Mouse (Mus musculus): Measurements from ENCODE around the gene Acot11. TPM values are rescaled to one million over a fixed set of nuclear protein-coding genes. Genes with fewer than 3 reads are reported as not detected.
A peak's percentile ranks its signal among the peaks of the same experiment; 100 is the strongest.

The Acot11 gene
- 10 to 100 TPM; 27.5 to 48.6 TPM for total RNA-seq (2021)
- polyA plus RNA-seq (2012; rRNA removed), result 16.4 and 25.2 TPM in 2 replicates
- long read RNA-seq, full-length matches to known transcripts, result 8 of 14 reads
- long read RNA-seq, partial matches to known transcripts, result 1 of 14 reads
- long read RNA-seq, other reads (novel, unspliced or antisense), result 5 of 14 reads

GRCm38 (mm10) chr4:106804910-106805274, at the start of gene Acot11:
Acot11 (minus strand) TSS chr4:106804998.
- H3K9ac ChIP-seq (ENCODE audit: low read depth, low read length), result peak within 1 kb of the TSS; percentile 22
- H3K27me3 ChIP-seq (ENCODE audit: control insufficient read depth, insufficient read depth, low read length), result no peaks in the 10 kb centered on the region
- WGBS, result 3% methylated on average over 23 of the region's 23 CpGs
- TF ChIP-seq CTCF (IDR thresholded peaks at IDR 0.05) (no peak), EP300 (IDR thresholded peaks at IDR 0.05; ENCODE audit: insufficient read depth, low read depth, low read length) (no peak), POLR2A (IDR thresholded peaks at IDR 0.05; ENCODE audit: insufficient read depth, low read depth, low read length) (no peak)
- no peaks in the 10 kb centered on the region for H3K79me2 ChIP-seq (replicated peaks; ENCODE audit: control insufficient read depth, insufficient read depth, low read length)
- no peaks in the 10 kb centered on the region for H3K36me3 ChIP-seq (ENCODE audit: control insufficient read depth, insufficient read depth, low read length)
- H3K27ac ChIP-seq, result peak within 1 kb of the TSS; percentile 29; the same call in 1 of the 2 replicates
- H3K4me3 ChIP-seq, result peak within 1 kb of the TSS; percentile 45
- intact Hi-C loops (cut with DNase I), result loop anchor here (5.0 kb wide), 1 partner anchor 357 kb away; no protein-coding TSS in a partner anchor
- DNase-seq, result peak; percentile 75 to 76
- no peaks in the 10 kb centered on the region for H3K4me1 ChIP-seq (ENCODE audit: control insufficient read depth, insufficient read depth, low read length)

GRCm38 (mm10) chr4:106848290-106849092, 43.7 kb upstream of the Acot11 start:
- H3K79me2 ChIP-seq (replicated peaks; ENCODE audit: control insufficient read depth, insufficient read depth, low read length), result no peaks in the 10 kb centered on the region
- TF ChIP-seq CTCF (IDR thresholded peaks at IDR 0.05), result no peak
- no peak for TF ChIP-seq POLR2A (IDR thresholded peaks at IDR 0.05; ENCODE audit: insufficient read depth, low read depth, low read length)
- no peak for TF ChIP-seq EP300 (IDR thresholded peaks at IDR 0.05; ENCODE audit: insufficient read depth, low read depth, low read length)
- H3K36me3 ChIP-seq (ENCODE audit: control insufficient read depth, insufficient read depth, low read length), result no peaks in the 10 kb centered on the region
- intact Hi-C loops (cut with DNase I), result no loop called here
- 41% methylated on average over 12 of the region's 12 CpGs for WGBS
- H3K27ac ChIP-seq, result peak overlapping the region; percentile 57
- H3K4me1 ChIP-seq (ENCODE audit: control insufficient read depth, insufficient read depth, low read length), result peaks cover 10% of the 10 kb centered on the region
- H3K9ac ChIP-seq (ENCODE audit: low read depth, low read length), result peak overlapping the region; percentile 4; the same call in 1 of the 2 replicates
- H3K27me3 ChIP-seq (ENCODE audit: control insufficient read depth, insufficient read depth, low read length), result no peaks in the 10 kb centered on the region
- H3K4me3 ChIP-seq, result no peak overlapping the region
- peak; percentile 31 to 34 for DNase-seq

GRCm38 (mm10) chr4:106847591-106848289, 42.9 kb upstream of the Acot11 start:
- Histone ChIP-seq H3K9ac (ENCODE audit: low read depth, low read length) (peak overlapping the region; percentile 4; the same call in 1 of the 2 replicates), H3K27ac (peak overlapping the region; percentile 57), H3K36me3 (ENCODE audit: control insufficient read depth, insufficient read depth, low read length) (no peaks in the 10 kb centered on the region), H3K79me2 (replicated peaks; ENCODE audit: control insufficient read depth, insufficient read depth, low read length) (no peaks in the 10 kb centered on the region), H3K27me3 (ENCODE audit: control insufficient read depth, insufficient read depth, low read length) (no peaks in the 10 kb centered on the region), H3K4me3 (no peak overlapping the region), H3K4me1 (ENCODE audit: control insufficient read depth, insufficient read depth, low read length) (peaks cover 10% of the 10 kb centered on the region)
- 30% methylated on average over 9 of the region's 9 CpGs for WGBS
- TF ChIP-seq CTCF (IDR thresholded peaks at IDR 0.05) (no peak), POLR2A (IDR thresholded peaks at IDR 0.05; ENCODE audit: insufficient read depth, low read depth, low read length) (no peak), EP300 (IDR thresholded peaks at IDR 0.05; ENCODE audit: insufficient read depth, low read depth, low read length) (no peak)
- intact Hi-C loops (cut with DNase I), result no loop called here
- DNase-seq, result peak; percentile 61 to 72

GRCm38 (mm10) chr4:106842561-106842960, 37.8 kb upstream of the Acot11 start:
- Histone ChIP-seq H3K36me3 (ENCODE audit: control insufficient read depth, insufficient read depth, low read length) (no peaks in the 10 kb centered on the region), H3K4me1 (ENCODE audit: control insufficient read depth, insufficient read depth, low read length) (peaks cover 4% of the 10 kb centered on the region), H3K4me3 (no peak overlapping the region), H3K27ac (no peak overlapping the region), H3K79me2 (replicated peaks; ENCODE audit: control insufficient read depth, insufficient read depth, low read length) (no peaks in the 10 kb centered on the region), H3K9ac (ENCODE audit: low read depth, low read length) (no peak overlapping the region), H3K27me3 (ENCODE audit: control insufficient read depth, insufficient read depth, low read length) (no peaks in the 10 kb centered on the region)
- intact Hi-C loops (cut with DNase I), result no loop called here
- TF ChIP-seq CTCF (IDR thresholded peaks at IDR 0.05), result no peak
- TF ChIP-seq POLR2A (IDR thresholded peaks at IDR 0.05; ENCODE audit: insufficient read depth, low read depth, low read length), result no peak
- no peak for TF ChIP-seq EP300 (IDR thresholded peaks at IDR 0.05; ENCODE audit: insufficient read depth, low read depth, low read length)
- 86% methylated on average over 8 of the region's 8 CpGs for WGBS
- no peak for DNase-seq

- intact Hi-C loops (cut with DNase I), result no loop called here
- Histone ChIP-seq H3K4me3 (no peak overlapping the region), H3K36me3 (ENCODE audit: control insufficient read depth, insufficient read depth, low read length) (no peaks in the 10 kb centered on the region), H3K4me1 (ENCODE audit: control insufficient read depth, insufficient read depth, low read length) (peaks cover 3% of the 10 kb centered on the region; the same call in 1 of the 2 replicates), H3K27me3 (ENCODE audit: control insufficient read depth, insufficient read depth, low read length) (no peaks in the 10 kb centered on the region), H3K27ac (no peak overlapping the region), H3K79me2 (replicated peaks; ENCODE audit: control insufficient read depth, insufficient read depth, low read length) (no peaks in the 10 kb centered on the region), H3K9ac (ENCODE audit: low read depth, low read length) (no peak overlapping the region)
- DNase-seq, result no peak
- WGBS, result 77% methylated on average over 7 of the region's 7 CpGs
- no peak for TF ChIP-seq CTCF (IDR thresholded peaks at IDR 0.05)
- TF ChIP-seq EP300 (IDR thresholded peaks at IDR 0.05; ENCODE audit: insufficient read depth, low read depth, low read length), result no peak
- TF ChIP-seq POLR2A (IDR thresholded peaks at IDR 0.05; ENCODE audit: insufficient read depth, low read depth, low read length), result no peak
Measured at GRCm38 (mm10) chr4:106841856-106842255, 37.1 kb upstream of the Acot11 start.

Data from heart, adult 2 months (tissue).